Comparison of ENCODE assay signal across 18 mouse cellular contexts in the genomic region with DNA sequence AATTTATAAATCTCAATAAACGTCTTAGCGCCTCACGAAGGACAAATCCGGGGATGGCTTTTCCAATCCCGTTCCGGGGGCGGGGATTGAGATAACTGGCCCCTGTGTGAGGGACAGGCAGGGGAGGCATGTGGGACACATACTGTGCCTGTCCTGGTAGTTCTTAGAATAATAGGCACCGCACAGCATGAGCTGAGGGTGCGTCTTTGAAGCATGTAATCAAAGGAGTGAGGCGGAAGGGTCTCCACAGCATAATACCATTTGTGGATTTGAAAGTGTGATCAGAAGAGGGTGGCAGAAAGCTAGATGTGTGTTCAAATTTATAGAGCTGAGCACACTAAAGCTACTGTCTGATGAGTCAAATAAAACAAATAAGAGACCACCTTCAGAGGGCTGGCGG. TPM values are rescaled to one million over a fixed set of nuclear protein-coding genes. Genes with fewer than 3 reads are reported as not detected.
"Had no signal": no experiment of that assay in that cellular context is flagged by ENCODE, and none has a peak within 500 bp of the region (broad histone marks: within the 10 kb centered on the region; RNA-seq: fewer than 3 reads in every experiment).

No protein-coding gene starts in this region.

- DNase-seq: lung, adult 18-20 months; lung, embryonic 14.5 days; lung, postnatal 10 days; lung, postnatal 4 days; right cerebral cortex, adult 18-20 months; right cerebral cortex, postnatal 25 days; right cerebral cortex, postnatal 4 days; spleen, adult 18-20 months; thymus, adult 18-20 months; thymus, postnatal 14 days; thymus, postnatal 36 days had no signal

- H3K4me1 ChIP-seq: liver, embryonic 12.5 days had no signal

- H3K9ac ChIP-seq: liver, embryonic 12.5 days; liver, embryonic 14.5 days; lung, embryonic 14.5 days; midbrain, embryonic 15.5 days had no signal

- H3K4me3 ChIP-seq: liver, embryonic 12.5 days; midbrain, embryonic 15.5 days; myocyte had no signal

- H3K27ac ChIP-seq: liver, embryonic 12.5 days; liver, embryonic 14.5 days; midbrain, embryonic 15.5 days had no signal

- ATAC-seq: liver, embryonic 12.5 days; midbrain, embryonic 15.5 days had no signal

- H3K9me3 ChIP-seq: liver, embryonic 12.5 days; midbrain, embryonic 15.5 days had no signal

- H3K4me2 ChIP-seq: liver, embryonic 12.5 days; lung, embryonic 14.5 days; midbrain, embryonic 11.5 days; midbrain, embryonic 15.5 days had no signal

- H3K36me3 ChIP-seq: liver, embryonic 12.5 days; midbrain, embryonic 15.5 days had no signal

RNA-seq across cellular contexts. Expression of a gene that starts 11.7 kb away (rescaled TPM):
- polyA plus RNA-seq: liver, adult 2 months; liver, embryonic 16.5 days had no signal
